Mouse (Mus musculus): ENCODE measurements around the gene Bahcc1. TPM values are rescaled to one million over a fixed set of nuclear protein-coding genes. Genes with fewer than 3 reads are reported as not detected.
A peak's percentile ranks its signal among the peaks of the same experiment; 100 is the strongest.

The Bahcc1 gene
- polyA plus RNA-seq, 1 experiment: 10.1 TPM

- Histone ChIP-seq H3K4me1 (ENCODE audit: control insufficient read depth, insufficient read depth, low read length) (no peaks in the 10 kb centered on the region; the same call in 1 of the 2 replicates), H3K4me3 (ENCODE audit: insufficient read depth, low read length) (peak overlapping the region; percentile 85), H3K27ac (ENCODE audit: insufficient read depth, low read length) (peak overlapping the region; percentile 18; the same call in 1 of the 2 replicates)
- TF ChIP-seq CTCF (IDR thresholded peaks at IDR 0.05; ENCODE audit: extremely low read depth, insufficient read depth, low read length): no peak
- no peak for TF ChIP-seq POLR2A (IDR thresholded peaks at IDR 0.05; ENCODE audit: extremely low read depth, insufficient read depth, low read length)
These were observed 45.3 kb upstream of the Bahcc1 start for GRCm38 (mm10) chr11:120187236-120188101.

- Histone ChIP-seq H3K4me3 (ENCODE audit: insufficient read depth, low read length) (peak overlapping the region; percentile 85), H3K27ac (ENCODE audit: insufficient read depth, low read length) (no peak overlapping the region; the same call in 1 of the 2 replicates), H3K4me1 (ENCODE audit: control insufficient read depth, insufficient read depth, low read length) (no peaks in the 10 kb centered on the region; the same call in 1 of the 2 replicates)
- TF ChIP-seq POLR2A (IDR thresholded peaks at IDR 0.05; ENCODE audit: extremely low read depth, insufficient read depth, low read length) (no peak), CTCF (IDR thresholded peaks at IDR 0.05; ENCODE audit: extremely low read depth, insufficient read depth, low read length) (no peak)
These were observed 44.7 kb upstream of the Bahcc1 start for GRCm38 (mm10) chr11:120188102-120188480.

- H3K4me1 ChIP-seq (ENCODE audit: control insufficient read depth, insufficient read depth, low read length): no peaks in the 10 kb centered on the region; the same call in 1 of the 2 replicates
- TF ChIP-seq CTCF (IDR thresholded peaks at IDR 0.05; ENCODE audit: extremely low read depth, insufficient read depth, low read length): no peak
- no peak for TF ChIP-seq POLR2A (IDR thresholded peaks at IDR 0.05; ENCODE audit: extremely low read depth, insufficient read depth, low read length)
- H3K4me3 ChIP-seq (ENCODE audit: insufficient read depth, low read length): peak overlapping the region; percentile 85
- peak overlapping the region; percentile 95 for H3K27ac ChIP-seq (ENCODE audit: insufficient read depth, low read length)
These were observed 44.0 kb upstream of the Bahcc1 start for GRCm38 (mm10) chr11:120188481-120189441.

GRCm38 (mm10) chr11:120189459-120190312 is 43.1 kb upstream of the Bahcc1 start:
- no peaks in the 10 kb centered on the region; the same call in 1 of the 2 replicates for H3K4me1 ChIP-seq (ENCODE audit: control insufficient read depth, insufficient read depth, low read length)

GRCm38 (mm10) chr11:120190526-120191412 is 42.0 kb upstream of the Bahcc1 start:
- Histone ChIP-seq H3K4me3 (ENCODE audit: insufficient read depth, low read length) (no peak overlapping the region), H3K4me1 (ENCODE audit: control insufficient read depth, insufficient read depth, low read length) (no peaks in the 10 kb centered on the region; the same call in 1 of the 2 replicates), H3K27ac (ENCODE audit: insufficient read depth, low read length) (no peak overlapping the region)
- no peak for TF ChIP-seq POLR2A (IDR thresholded peaks at IDR 0.05; ENCODE audit: extremely low read depth, insufficient read depth, low read length)
- no peak for TF ChIP-seq CTCF (IDR thresholded peaks at IDR 0.05; ENCODE audit: extremely low read depth, insufficient read depth, low read length)

More at GRCm38 (mm10) chr11:120189459-120190312, 43.1 kb upstream of the Bahcc1 start:
- TF ChIP-seq POLR2A (IDR thresholded peaks at IDR 0.05; ENCODE audit: extremely low read depth, insufficient read depth, low read length) (peak; percentile 97), CTCF (IDR thresholded peaks at IDR 0.05; ENCODE audit: extremely low read depth, insufficient read depth, low read length) (no peak)
- Histone ChIP-seq H3K27ac (ENCODE audit: insufficient read depth, low read length) (peak overlapping the region; percentile 95), H3K4me3 (ENCODE audit: insufficient read depth, low read length) (peak overlapping the region; percentile 85)

- H3K27ac ChIP-seq (ENCODE audit: insufficient read depth, low read length): no peak overlapping the region
- TF ChIP-seq POLR2A (IDR thresholded peaks at IDR 0.05; ENCODE audit: extremely low read depth, insufficient read depth, low read length): no peak
- no peak for TF ChIP-seq CTCF (IDR thresholded peaks at IDR 0.05; ENCODE audit: extremely low read depth, insufficient read depth, low read length)
- H3K4me1 ChIP-seq (ENCODE audit: control insufficient read depth, insufficient read depth, low read length): no peaks in the 10 kb centered on the region
- no peak overlapping the region for H3K4me3 ChIP-seq (ENCODE audit: insufficient read depth, low read length)
These were observed 33.9 kb upstream of the Bahcc1 start for GRCm38 (mm10) chr11:120198831-120199230.

GRCm38 (mm10) chr11:120199766-120200165 is 33.0 kb upstream of the Bahcc1 start:
- no peak for TF ChIP-seq POLR2A (IDR thresholded peaks at IDR 0.05; ENCODE audit: extremely low read depth, insufficient read depth, low read length)
- TF ChIP-seq CTCF (IDR thresholded peaks at IDR 0.05; ENCODE audit: extremely low read depth, insufficient read depth, low read length): no peak
- Histone ChIP-seq H3K4me3 (ENCODE audit: insufficient read depth, low read length) (no peak overlapping the region), H3K27ac (ENCODE audit: insufficient read depth, low read length) (no peak overlapping the region), H3K4me1 (ENCODE audit: control insufficient read depth, insufficient read depth, low read length) (no peaks in the 10 kb centered on the region)

GRCm38 (mm10) chr11:120200621-120201020 is 32.1 kb upstream of the Bahcc1 start:
- Histone ChIP-seq H3K27ac (ENCODE audit: insufficient read depth, low read length) (no peak overlapping the region), H3K4me1 (ENCODE audit: control insufficient read depth, insufficient read depth, low read length) (no peaks in the 10 kb centered on the region), H3K4me3 (ENCODE audit: insufficient read depth, low read length) (no peak overlapping the region)
- TF ChIP-seq CTCF (IDR thresholded peaks at IDR 0.05; ENCODE audit: extremely low read depth, insufficient read depth, low read length) (no peak), POLR2A (IDR thresholded peaks at IDR 0.05; ENCODE audit: extremely low read depth, insufficient read depth, low read length) (no peak)

Measured in cortical plate, adult 2 months (tissue).